Mouse (Mus musculus): ENCODE data around the gene Rpl7a.

DNA sequence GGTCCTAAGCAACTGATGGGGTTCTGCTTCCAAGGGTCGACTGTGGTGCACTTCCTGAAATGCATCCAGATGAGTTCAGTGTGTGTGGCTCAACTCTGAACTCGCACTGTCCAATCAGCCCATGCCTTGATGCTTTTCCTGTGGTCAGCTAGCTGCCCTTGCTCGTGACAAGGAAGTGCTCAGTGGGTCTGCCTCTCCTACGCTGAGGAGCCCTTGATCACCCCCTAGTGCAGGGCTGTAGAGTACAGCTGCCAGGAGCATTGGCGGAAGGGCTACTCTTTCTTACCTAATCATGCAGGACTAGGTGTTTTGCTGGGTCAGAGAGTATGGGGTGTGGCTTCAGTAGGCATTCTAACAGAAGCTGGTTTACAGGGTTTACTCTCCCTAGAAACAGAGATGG is 31.0 kb downstream of the Rpl7a start:
- TF ChIP-seq ZNF384 (IDR thresholded peaks at IDR 0.05; ENCODE audit: low read depth, low read length) = no peak
- no peak for TF ChIP-seq ZC3H11A (IDR thresholded peaks at IDR 0.05; ENCODE audit: borderline replicate concordance, low read depth, low read length)
- no peak for TF ChIP-seq HCFC1 (IDR thresholded peaks at IDR 0.05; ENCODE audit: borderline replicate concordance, insufficient read depth, low read length)
